Mouse (Mus musculus) CH12.LX (cell line): Measurements from ENCODE around the gene Mpo. TPM values are rescaled to one million over a fixed set of nuclear protein-coding genes. Genes with fewer than 3 reads are reported as not detected.
A peak's percentile ranks its signal among the peaks of the same experiment; 100 is the strongest.

Source experiments
- DNase-seq: peaks from one replicate; pipeline ENCODE4 v3.0.0-alpha.2; 2013; ENCODE audit errors: extremely low read depth
- H3K27ac ChIP-seq: 2 replicates; pipeline ENCODE4 v1.5.1; 2012; ENCODE audit warnings: low read depth, mild to moderate bottlenecking, control low read depth, moderate library complexity; ENCODE audit not compliant: insufficient read depth
- H3K27me3 ChIP-seq: replicated peaks from 2 replicates; pipeline ENCODE3; 2012; ENCODE audit warnings: inconsistent platforms
- H3K36me3 ChIP-seq, 2 experiments: replicated peaks in 1 of 2; 2 replicates each; pipeline versions ENCODE3 to v1.6.1; 2012; ENCODE audit warnings: inconsistent platforms in 1 of 2, low read length in 1 of 2, mild to moderate bottlenecking in 1 of 2, mixed read lengths in 1 of 2, moderate library complexity in 1 of 2; ENCODE audit not compliant: control insufficient read depth in 1 of 2, insufficient read depth in 1 of 2
- H3K4me1 ChIP-seq, 2 experiments: 2 replicates each; pipeline ENCODE4 v1.6.1; 2012; ENCODE audit warnings: inconsistent platforms in 1 of 2, moderate library complexity in 1 of 2; ENCODE audit not compliant: insufficient read depth in 2 of 2, control insufficient read depth in 1 of 2
- H3K4me2 ChIP-seq: 2 replicates; pipeline ENCODE4 v1.6.1; 2012; ENCODE audit warnings: low read depth, mild to moderate bottlenecking, control low read depth; ENCODE audit not compliant: poor library complexity, insufficient read depth, severe bottlenecking
- H3K4me3 ChIP-seq, 3 experiments: fragments of 150-350 bp in 1 of 3; sonication (generic) in 1 of 3; replicated peaks in 1 of 3; 2 replicates each; pipeline versions ENCODE3 to v1.5.1; 2011 to 2012; ENCODE audit warnings: low read depth in 2 of 3, low read length in 2 of 3, mild to moderate bottlenecking in 2 of 3, moderate library complexity in 2 of 3, control low read depth in 1 of 3, improper control_type of control experiment in 1 of 3, inconsistent platforms in 1 of 3, mixed read lengths in 1 of 3; ENCODE audit not compliant: poor library complexity in 1 of 3
- H3K79me2 ChIP-seq: replicated peaks from 2 replicates; pipeline ENCODE4 v1.6.1; 2012; ENCODE audit warnings: mild to moderate bottlenecking, moderate library complexity; ENCODE audit not compliant: control insufficient read depth, poor library complexity, insufficient read depth, severe bottlenecking; ENCODE audit errors: extremely low read depth
- H3K9ac ChIP-seq: 2 replicates; pipeline ENCODE4 v1.6.1; 2012; ENCODE audit warnings: low read depth, mild to moderate bottlenecking, control low read depth, moderate library complexity; ENCODE audit not compliant: insufficient read depth
- H3K9me3 ChIP-seq: replicated peaks from 2 replicates; pipeline ENCODE3; 2012; ENCODE audit warnings: low read length, inconsistent platforms, mixed read lengths
- BHLHE40 ChIP-seq: IDR thresholded peaks from 2 replicates; pipeline ENCODE4 v1.6.1; 2011; ENCODE audit warnings: mild to moderate bottlenecking, low read depth, low read length, improper control_type of control experiment
- E2F4 ChIP-seq: IDR thresholded peaks from 2 replicates; pipeline ENCODE4 v1.6.1; 2011; ENCODE audit warnings: low read depth, low read length, improper control_type of control experiment; ENCODE audit not compliant: insufficient replicate concordance
- ELF1 ChIP-seq: IDR thresholded peaks from 2 replicates; pipeline ENCODE4 v1.6.1; 2014; ENCODE audit warnings: low read depth, mild to moderate bottlenecking, inconsistent platforms, low read length, improper control_type of control experiment
- EP300 ChIP-seq: IDR thresholded peaks from 2 replicates; pipeline ENCODE4 v1.6.1; 2011; ENCODE audit warnings: low read length, improper control_type of control experiment
- HCFC1 ChIP-seq: IDR thresholded peaks from 2 replicates; pipeline ENCODE4 v1.6.1; 2012; ENCODE audit warnings: low read depth, mild to moderate bottlenecking, inconsistent platforms, low read length, improper control_type of control experiment
- IRF4 ChIP-seq: IDR thresholded peaks from 2 replicates; pipeline ENCODE4 v1.6.1; 2014; ENCODE audit warnings: low read depth, mild to moderate bottlenecking, inconsistent platforms, low read length, improper control_type of control experiment
- JUN ChIP-seq: IDR thresholded peaks from 2 replicates; pipeline ENCODE4 v1.6.1; 2011; ENCODE audit warnings: low read depth, mild to moderate bottlenecking, low read length, improper control_type of control experiment, moderate library complexity; ENCODE audit not compliant: insufficient read depth
- MAFK ChIP-seq: IDR thresholded peaks from 2 replicates; pipeline ENCODE4 v1.6.1; 2011; ENCODE audit warnings: low read length, improper control_type of control experiment; ENCODE audit not compliant: insufficient replicate concordance
- MAX ChIP-seq: IDR thresholded peaks from 2 replicates; pipeline ENCODE4 v1.6.1; 2011; ENCODE audit warnings: low read length, improper control_type of control experiment
- MAZ ChIP-seq: IDR thresholded peaks from 2 replicates; pipeline ENCODE4 v1.6.1; 2012; ENCODE audit warnings: low read depth, mild to moderate bottlenecking, inconsistent platforms, low read length, improper control_type of control experiment, moderate library complexity
- MXI1 ChIP-seq: IDR thresholded peaks from 2 replicates; pipeline ENCODE4 v1.6.1; 2011; ENCODE audit warnings: mild to moderate bottlenecking, low read depth, low read length, improper control_type of control experiment
- MYC ChIP-seq: IDR thresholded peaks from 2 replicates; pipeline ENCODE4 v1.6.1; 2011; ENCODE audit warnings: low read depth, mild to moderate bottlenecking, improper control_type of control experiment, low read length
- RAD21 ChIP-seq: IDR thresholded peaks from 2 replicates; pipeline ENCODE4 v1.6.1; 2011; ENCODE audit warnings: low read depth, mild to moderate bottlenecking, low read length, improper control_type of control experiment, moderate library complexity
- RCOR1 ChIP-seq: conservative IDR thresholded peaks from 2 replicates; pipeline ENCODE4 v1.6.1; 2012; ENCODE audit warnings: low read depth, mild to moderate bottlenecking, inconsistent platforms, low read length, improper control_type of control experiment
- SIN3A ChIP-seq: IDR thresholded peaks from 2 replicates; pipeline ENCODE4 v1.6.1; 2012; ENCODE audit warnings: low read length, improper control_type of control experiment, inconsistent platforms
- TBP ChIP-seq: conservative IDR thresholded peaks from 2 replicates; pipeline ENCODE4 v1.6.1; 2011; ENCODE audit warnings: low read depth, low read length, improper control_type of control experiment
- TCF12 ChIP-seq: IDR thresholded peaks from 2 replicates; pipeline ENCODE4 v1.6.1; 2014; ENCODE audit warnings: low read depth, mild to moderate bottlenecking, inconsistent platforms, low read length, improper control_type of control experiment
- UBTF ChIP-seq: IDR thresholded peaks from 2 replicates; pipeline ENCODE4 v1.6.1; 2012; ENCODE audit warnings: low read depth, mild to moderate bottlenecking, inconsistent platforms, low read length, improper control_type of control experiment, moderate library complexity
- USF1 ChIP-seq: IDR thresholded peaks from 2 replicates; pipeline ENCODE4 v1.6.1; 2014; ENCODE audit warnings: low read depth, mild to moderate bottlenecking, inconsistent platforms, low read length, improper control_type of control experiment
- USF2 ChIP-seq: conservative IDR thresholded peaks from 2 replicates; pipeline ENCODE4 v1.6.1; 2011; ENCODE audit warnings: low read depth, low read length, improper control_type of control experiment
- ZC3H11A ChIP-seq: IDR thresholded peaks from 2 replicates; pipeline ENCODE4 v1.6.1; 2012; ENCODE audit warnings: low read depth, mild to moderate bottlenecking, inconsistent platforms, low read length, improper control_type of control experiment
- ZKSCAN1 ChIP-seq: IDR thresholded peaks from 2 replicates; pipeline ENCODE4 v1.6.1; 2012; ENCODE audit warnings: low read depth, inconsistent platforms, low read length, improper control_type of control experiment, borderline replicate concordance
- ZNF384 ChIP-seq: IDR thresholded peaks from 2 replicates; pipeline ENCODE4 v1.6.1; 2012; ENCODE audit warnings: low read depth, low read length, improper control_type of control experiment, inconsistent platforms
- dilution Hi-C: fragments of 300-500 bp; cut with MboI; formaldehyde crosslinking; loops from 2 replicates; pipeline ENCODE4 v1.14.3; 2020; ENCODE audit warnings: low sequenced_read_pairs; ENCODE audit not compliant: extremely low pct_unique_long_range_greater_than_20kb, extremely low pct_ligation_motif_present
- in situ Hi-C: fragments of 300-500 bp; cut with MboI; formaldehyde crosslinking; loops from 3 replicates; pipeline ENCODE4 v1.14.3; 2019; ENCODE audit warnings: low sequenced_read_pairs, low pct_ligation_motif_present, low pct_unique_long_range_greater_than_20kb, mixed read lengths
- polyA plus RNA-seq: library from polyadenylated mRNA; unstranded; fragments of >175 nt; gene quantifications from 2 replicates; pipeline ENCODE4 v1.2.1, GENCODE M21; 2012; ENCODE audit warnings: low read depth; ENCODE audit not compliant: insufficient read length
- total RNA-seq, 2 experiments: library from RNA; depleted of rRNA; stranded (reverse); fragments of 300-350 nt in 1 of 2; fragments of >200 nt in 1 of 2; gene quantifications; 2 replicates each; pipeline ENCODE4 v1.2.3; 2012 to 2014

Mpo gene
- total and polyA plus RNA-seq, 3 experiments, result not detected

- Histone ChIP-seq H3K79me2 (no peaks in the 10 kb centered on the region), H3K36me3 (no peaks in the 10 kb centered on the region), H3K4me3 (no peak overlapping the region), H3K4me1 (no peaks in the 10 kb centered on the region), H3K27ac (no peak overlapping the region), H3K9ac (no peak overlapping the region), H3K27me3 (peaks cover 18% of the 10 kb centered on the region), H3K4me2 (no peak overlapping the region), H3K9me3 (no peaks in the 10 kb centered on the region)
- dilution Hi-C loops (no loop called here), in situ Hi-C loops (no loop called here)
- DNase-seq, result no peak
- TF ChIP-seq EP300, result no peak
- no peak for TF ChIP-seq MAZ
- no peak for TF ChIP-seq RAD21
- no peak for TF ChIP-seq RCOR1
- no peak for TF ChIP-seq ZKSCAN1
- no peak for TF ChIP-seq MAX
- no peak for TF ChIP-seq UBTF
These were observed 28.1 kb downstream of the Mpo start for GRCm38 (mm10) chr11:87821502-87821901.

GRCm38 (mm10) chr11:87828239-87828900 is 35.0 kb downstream of the Mpo start, which contains the start of gene Lpo:
Gene Lpo (minus strand): TSS chr11:87828289.
- no peaks in the 10 kb centered on the region for H3K36me3 ChIP-seq

GRCm38 (mm10) chr11:87840676-87841075 is 47.3 kb downstream of the Mpo start:
- H3K4me2 ChIP-seq, result peak overlapping the region; percentile 18
- H3K27me3 ChIP-seq, result no peaks in the 10 kb centered on the region
- peaks cover 9 to 30% of the 10 kb centered on the region in 2 experiments for H3K4me1 ChIP-seq
- H3K9me3 ChIP-seq, result no peaks in the 10 kb centered on the region
- H3K79me2 ChIP-seq, result no peaks in the 10 kb centered on the region
- no peaks in the 10 kb centered on the region for H3K36me3 ChIP-seq
- H3K9ac ChIP-seq, result no peak overlapping the region
- H3K27ac ChIP-seq, result no peak overlapping the region
- in situ Hi-C loops (no loop called here), dilution Hi-C loops (no loop called here)
- no peak overlapping the region for H3K4me3 ChIP-seq
- DNase-seq, result peak; percentile 76
- TF ChIP-seq USF2 (no peak), TBP (no peak), USF1 (no peak), SIN3A (no peak; the same call in 1 of the 2 replicates), ZC3H11A (no peak), RAD21 (no peak), ZNF384 (no peak), HCFC1 (no peak), IRF4 (peak; percentile 89), MXI1 (no peak), JUN (peak; percentile 66; the same call in 1 of the 2 replicates), TCF12 (peak; percentile 51; the same call in 1 of the 2 replicates), ELF1 (peak; percentile 43; the same call in 1 of the 2 replicates), MYC (0 out of 2 replicates have a peak, but pooled peaks have one; percentile 24), MAZ (no peak), E2F4 (no peak), BHLHE40 (peak; percentile 47; the same call in 1 of the 2 replicates)

More at GRCm38 (mm10) chr11:87828239-87828900, 35.0 kb downstream of the Mpo start, which contains the start of gene Lpo:
- Histone ChIP-seq H3K27me3 (peaks cover 6% of the 10 kb centered on the region), H3K4me2 (no peak within 1 kb of the TSS), H3K9me3 (no peaks in the 10 kb centered on the region), H3K4me1 (no peaks in the 10 kb centered on the region)
- DNase-seq, result no peak
- in situ Hi-C loops, result no loop called here
- no peak for TF ChIP-seq USF1
- no peak for TF ChIP-seq MXI1
- no peak for TF ChIP-seq ZKSCAN1
- TF ChIP-seq RAD21, result no peak
- no peak for TF ChIP-seq TBP
- TF ChIP-seq MAFK, result no peak
- TF ChIP-seq MYC, result no peak
- TF ChIP-seq, all 38 proteins: peak for 0
- H3K9ac ChIP-seq, result no peak within 1 kb of the TSS
- no peaks in the 10 kb centered on the region for H3K79me2 ChIP-seq
- dilution Hi-C loops, result no loop called here
- H3K4me3 ChIP-seq, result no peak within 1 kb of the TSS
- H3K27ac ChIP-seq, result no peak within 1 kb of the TSS
